ENCODE assay signal across 9 mouse cellular contexts in the genomic region with DNA sequence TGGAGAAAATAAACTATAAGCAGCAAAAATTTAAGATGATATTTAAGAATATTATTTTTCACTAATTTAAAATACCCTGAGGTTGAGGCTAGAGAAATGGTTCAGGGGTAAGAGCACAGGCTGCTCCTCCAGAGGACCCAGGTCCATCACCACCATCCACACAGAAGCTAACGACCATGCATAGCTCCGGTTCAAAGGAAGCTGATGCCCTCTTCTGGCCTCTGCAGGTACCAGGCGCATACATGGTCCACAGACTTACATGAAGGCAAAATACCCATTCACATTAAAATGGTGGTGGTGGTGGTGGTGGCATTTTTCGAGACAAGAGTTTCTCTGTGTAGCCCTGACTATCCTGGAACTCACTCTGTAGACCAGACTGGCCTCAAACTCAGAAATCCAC.
DNase-seq lines count a peak whose midpoint lies in the region; ATAC-seq and TF ChIP-seq lines count a peak whose summit lies in the region.
"Had no signal": no experiment of that assay in that cellular context is flagged by ENCODE, and none has a peak within 500 bp of the region (broad histone marks: within the 10 kb centered on the region; RNA-seq: fewer than 3 reads in every experiment).

No protein-coding gene starts in this region.

- no peaks in the 10 kb centered on the region for H3K27me3 ChIP-seq in embryonic facial prominence, embryonic 14.5 days (replicated peaks; ENCODE audit: control insufficient read depth, insufficient read depth, low read length)
- H3K27me3 ChIP-seq in splenic B cell, adult 2 months (ENCODE audit: control insufficient read depth, insufficient read depth, low read length, poor library complexity, severe bottlenecking): no peaks in the 10 kb centered on the region
- H3K27me3 ChIP-seq: neural tube, embryonic 13.5 days had no signal

- H3K4me1 ChIP-seq in embryonic facial prominence, embryonic 14.5 days (ENCODE audit: control insufficient read depth, insufficient read depth, low read length): no peaks in the 10 kb centered on the region
- H3K4me1 ChIP-seq: neural tube, embryonic 13.5 days had no signal

- intact Hi-C loops in gastrocnemius, adult 2 months (cut with DNase I): no loop called here

- peak; percentile 42 for TF ChIP-seq CTCF in gastrocnemius, adult 2 months (IDR thresholded peaks at IDR 0.05)

- no peak overlapping the region for H3K27ac ChIP-seq in gastrocnemius, adult 2 months
- H3K27ac ChIP-seq in embryonic facial prominence, embryonic 14.5 days (replicated peaks; ENCODE audit: low read depth, low read length): no peak overlapping the region
- H3K27ac ChIP-seq: neural tube, embryonic 13.5 days had no signal

- H3K9me3 ChIP-seq in embryonic facial prominence, embryonic 14.5 days (ENCODE audit: control insufficient read depth, low read length): no peaks in the 10 kb centered on the region
- H3K9me3 ChIP-seq: neural tube, embryonic 13.5 days had no signal

- no peaks in the 10 kb centered on the region for H3K36me3 ChIP-seq in embryonic facial prominence, embryonic 14.5 days (ENCODE audit: control insufficient read depth, insufficient read depth, low read length)
- no peaks in the 10 kb centered on the region for H3K36me3 ChIP-seq in splenic B cell, adult 2 months (ENCODE audit: control insufficient read depth, insufficient read depth, low read length, poor library complexity, severe bottlenecking)
- H3K36me3 ChIP-seq: neural tube, embryonic 13.5 days had no signal

- no peak for DNase-seq in gastrocnemius, adult 2 months
- no peak for DNase-seq in gastrocnemius, postnatal 4 days (ENCODE audit: low spot score in 2 of 2)
- DNase-seq in right cerebral cortex, adult 2 months (ENCODE audit: low spot score in 2 of 2): peak; percentile 9 to 10
- no peak for DNase-seq in right cerebral cortex, adult 18-20 months
- no peak for DNase-seq in embryonic facial prominence, embryonic 14.5 days (ENCODE audit: low spot score)
- DNase-seq in splenic B cell, adult 2 months (ENCODE audit: low read depth, low spot score): peak; percentile 13
- DNase-seq in urinary bladder, adult 18-20 months (ENCODE audit: low spot score in 2 of 2): no peak

- ATAC-seq in embryonic facial prominence, embryonic 14.5 days (ENCODE audit: low read depth): 0 out of 2 replicates have a peak, but pooled peaks have one; percentile 50
- ATAC-seq in megakaryocyte, adult 5-6 weeks (ENCODE audit: poor library complexity, severe bottlenecking): no peak

- no peak overlapping the region for H3K9ac ChIP-seq in embryonic facial prominence, embryonic 14.5 days (ENCODE audit: low read depth, low read length)
- H3K9ac ChIP-seq: neural tube, embryonic 13.5 days had no signal

- WGBS in embryonic facial prominence, embryonic 14.5 days: 71% methylated on average over 4 of the region's 4 CpGs

- no peak overlapping the region for H3K4me3 ChIP-seq in gastrocnemius, adult 2 months
- H3K4me3 ChIP-seq in embryonic facial prominence, embryonic 14.5 days (ENCODE audit: low read depth, low read length): no peak overlapping the region
- H3K4me3 ChIP-seq: neural tube, embryonic 13.5 days had no signal

- H3K4me2 ChIP-seq in embryonic facial prominence, embryonic 14.5 days (ENCODE audit: low read depth, low read length): no peak overlapping the region
- H3K4me2 ChIP-seq: neural tube, embryonic 13.5 days had no signal

Comparison
In these comparisons a context has a peak if more than half of its experiments do, and no peak if none do; other contexts are left out.
1. DNase-seq: peak in right cerebral cortex, adult 2 months (2 of 2) and splenic B cell, adult 2 months (single experiment); none in gastrocnemius, adult 2 months (single experiment), gastrocnemius, postnatal 4 days (0 of 2), right cerebral cortex, adult 18-20 months (single experiment), embryonic facial prominence, embryonic 14.5 days (single experiment) and urinary bladder, adult 18-20 months (0 of 2).